Mouse (Mus musculus) neural tube, embryonic 12.5 days (tissue): ENCODE measurements around the gene Mydgf. TPM values are rescaled to one million over a fixed set of nuclear protein-coding genes. Genes with fewer than 3 reads are reported as not detected.
A peak's percentile ranks its signal among the peaks of the same experiment; 100 is the strongest.

ENCODE experiments used
- ATAC-seq: fragments of 200-750 bp; cut with Nextera tagmentation; 2 replicates; pipeline ENCODE4 v1.8.0; 2017; ENCODE audit warnings: low read depth, mild to moderate bottlenecking, moderate TSS enrichment, moderate library complexity; ENCODE audit not compliant: low FRiP score
- H3K27ac ChIP-seq: fragments of 300-500 bp; sonication (generic); 2 replicates; pipeline ENCODE4 v1.5.1; 2016
- H3K27me3 ChIP-seq: fragments of 300-500 bp; sonication (generic); replicated peaks from 2 replicates; pipeline ENCODE4 v1.6.1; 2016; ENCODE audit warnings: mild to moderate bottlenecking
- H3K36me3 ChIP-seq: fragments of 300-500 bp; sonication (generic); 2 replicates; pipeline ENCODE4 v1.6.1; 2016; ENCODE audit warnings: mild to moderate bottlenecking
- H3K4me1 ChIP-seq: fragments of 300-500 bp; sonication (generic); 2 replicates; pipeline ENCODE4 v1.6.1; 2016
- H3K4me2 ChIP-seq: fragments of 300-500 bp; sonication (generic); replicated peaks from 2 replicates; pipeline ENCODE4 v1.6.1; 2016; ENCODE audit warnings: mild to moderate bottlenecking
- H3K4me3 ChIP-seq: fragments of 300-500 bp; sonication (generic); 2 replicates; pipeline ENCODE4 v1.5.1; 2016
- H3K9ac ChIP-seq: fragments of 300-500 bp; sonication (generic); 2 replicates; pipeline ENCODE4 v1.6.1; 2016; ENCODE audit warnings: mild to moderate bottlenecking
- H3K9me3 ChIP-seq: fragments of 300-500 bp; sonication (generic); 2 replicates; pipeline ENCODE4 v1.6.1; 2016; ENCODE audit warnings: mild to moderate bottlenecking
- WGBS: fragments of 180-500 bp; shearing (Covaris S2); methylation state at CpG from one replicate; pipeline ENCODE4 v1.1.7; 2016; 5-methylcytosine and 5-hydroxymethylcytosine counted together
- polyA plus RNA-seq: library from polyadenylated mRNA; unstranded; fragments of >200 nt; fragmentation: Nextera tagmentation; extraction: Ambion mirVana; gene quantifications from 2 replicates; pipeline ENCODE4 v1.2.1, GENCODE M21; 2016

Gene Mydgf
- polyA plus RNA-seq, result 65.5 and 65.9 TPM in 2 replicates

GRCm38 (mm10) chr17:56183658-56184103 lies at the start of gene Mydgf:
Mydgf (minus strand) TSS chr17:56183920.
- Histone ChIP-seq H3K9ac (peak within 1 kb of the TSS; percentile 71), H3K4me1 (peaks cover 30% of the 10 kb centered on the region), H3K36me3 (peaks cover 55% of the 10 kb centered on the region), H3K4me3 (peak within 1 kb of the TSS; percentile 71), H3K4me2 (peak within 1 kb of the TSS; percentile 92), H3K27me3 (no peaks in the 10 kb centered on the region), H3K27ac (no peak within 1 kb of the TSS), H3K9me3 (no peaks in the 10 kb centered on the region)
- peak; percentile 88 for ATAC-seq
- under 1% methylated on average over 47 of the region's 47 CpGs for WGBS

GRCm38 (mm10) chr17:56233389-56233788 lies 49.7 kb upstream of the Mydgf start:
- H3K36me3 ChIP-seq, result no peaks in the 10 kb centered on the region
- no peaks in the 10 kb centered on the region for H3K9me3 ChIP-seq
- H3K9ac ChIP-seq, result no peak overlapping the region
- peak; percentile 37; the same call in 1 of the 2 replicates for ATAC-seq
- peak overlapping the region; percentile 13; the same call in 1 of the 2 replicates for H3K4me3 ChIP-seq
- 52% methylated on average over 8 of the region's 8 CpGs for WGBS
- peak overlapping the region; percentile 53 for H3K4me2 ChIP-seq
- no peaks in the 10 kb centered on the region for H3K27me3 ChIP-seq
- H3K27ac ChIP-seq, result no peak overlapping the region
- peaks cover 10% of the 10 kb centered on the region for H3K4me1 ChIP-seq

DNA sequence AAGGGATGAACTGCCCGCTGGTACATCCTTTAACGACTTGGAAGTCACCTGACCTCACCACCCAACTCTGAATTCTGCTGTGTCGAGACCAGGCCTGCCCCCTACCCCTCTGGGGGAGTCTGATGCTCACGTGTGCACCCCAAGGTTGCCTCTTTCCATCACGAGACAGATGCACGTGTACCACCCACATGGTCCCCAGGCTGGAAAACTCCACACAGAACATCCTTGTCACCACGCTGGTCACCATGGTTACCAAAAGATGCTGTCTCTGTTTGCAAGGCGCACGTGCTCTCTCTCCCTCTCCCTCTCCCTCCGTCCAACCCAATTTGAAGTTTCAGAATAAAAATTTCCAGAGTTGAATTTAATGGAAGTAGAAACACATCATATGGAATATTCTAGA lies 46.2 kb upstream of the Mydgf start:
- Histone ChIP-seq H3K27ac (no peak overlapping the region), H3K27me3 (no peaks in the 10 kb centered on the region; the same call in 1 of the 2 replicates), H3K4me3 (no peak overlapping the region), H3K9me3 (no peaks in the 10 kb centered on the region), H3K4me1 (peaks cover 10% of the 10 kb centered on the region), H3K9ac (no peak overlapping the region), H3K4me2 (no peak overlapping the region), H3K36me3 (no peaks in the 10 kb centered on the region)
- ATAC-seq, result no peak
- WGBS, result 66% methylated on average over 10 of the region's 10 CpGs

DNA sequence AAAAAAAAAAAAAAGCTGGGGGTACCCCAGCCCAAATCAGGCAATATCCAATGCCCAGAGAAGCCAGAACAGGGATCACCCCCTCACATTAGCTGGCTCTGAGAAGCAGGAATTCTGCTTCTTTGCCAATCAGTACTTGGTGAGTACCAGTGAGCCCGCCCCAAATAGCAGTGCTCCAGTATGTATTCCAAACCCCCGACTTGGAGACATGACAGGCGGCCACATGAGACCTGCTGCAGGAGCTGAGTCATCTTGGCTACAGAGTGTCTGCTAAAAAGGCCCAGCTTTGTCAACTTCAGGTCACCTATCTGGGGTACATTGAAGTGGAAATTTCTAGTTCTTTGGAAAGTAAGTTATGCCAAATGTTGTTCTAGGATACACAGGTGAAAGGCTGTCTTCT lies 42.8 kb upstream of the Mydgf start:
- Histone ChIP-seq H3K4me1 (no peaks in the 10 kb centered on the region), H3K27ac (no peak overlapping the region), H3K36me3 (no peaks in the 10 kb centered on the region), H3K27me3 (no peaks in the 10 kb centered on the region; the same call in none of the 2 replicates), H3K4me2 (no peak overlapping the region), H3K9ac (no peak overlapping the region), H3K9me3 (no peaks in the 10 kb centered on the region), H3K4me3 (no peak overlapping the region)
- ATAC-seq, result no peak
- 82% methylated on average over 3 of the region's 3 CpGs for WGBS

- no peak overlapping the region for H3K4me3 ChIP-seq
- 32% methylated on average over 1 of the region's 1 CpGs for WGBS
- no peak for ATAC-seq
Measured at GRCm38 (mm10) chr17:56224916-56225315, 41.2 kb upstream of the Mydgf start.

DNA sequence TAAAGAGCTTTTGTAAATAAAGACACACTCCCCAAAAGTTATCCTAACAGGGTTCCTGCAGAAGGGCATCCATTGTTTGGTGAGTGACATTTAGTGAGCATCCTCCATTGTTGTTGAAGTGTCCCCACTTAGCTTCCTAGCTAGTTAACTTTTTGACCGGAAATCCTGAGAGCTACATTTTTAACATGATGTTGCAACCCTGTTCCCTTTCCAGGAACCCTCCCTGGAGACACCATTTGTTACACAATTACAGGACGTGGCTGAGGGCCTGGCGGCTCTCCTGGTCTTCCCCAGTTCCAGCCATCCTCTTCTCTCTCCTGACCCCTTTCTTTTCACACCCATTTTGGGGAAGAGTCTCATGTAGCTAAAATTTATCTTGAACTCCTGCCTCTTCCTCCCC lies 36.1 kb upstream of the Mydgf start:
- peaks cover 13% of the 10 kb centered on the region for H3K36me3 ChIP-seq
- H3K9me3 ChIP-seq, result no peaks in the 10 kb centered on the region
- no peak for ATAC-seq
- H3K4me1 ChIP-seq, result peaks cover 23% of the 10 kb centered on the region
- no peak overlapping the region for H3K4me3 ChIP-seq
- 61% methylated on average over 3 of the region's 3 CpGs for WGBS
- H3K27ac ChIP-seq, result no peak overlapping the region
- peak overlapping the region; percentile 91; the same call in 1 of the 2 replicates for H3K4me2 ChIP-seq
- H3K9ac ChIP-seq, result no peak overlapping the region
- no peaks in the 10 kb centered on the region; the same call in 1 of the 2 replicates for H3K27me3 ChIP-seq

More at GRCm38 (mm10) chr17:56224916-56225315, 41.2 kb upstream of the Mydgf start:
- Histone ChIP-seq H3K9me3 (no peaks in the 10 kb centered on the region), H3K4me1 (no peaks in the 10 kb centered on the region), H3K36me3 (no peaks in the 10 kb centered on the region), H3K27me3 (no peaks in the 10 kb centered on the region; the same call in none of the 2 replicates), H3K4me2 (no peak overlapping the region), H3K27ac (no peak overlapping the region), H3K9ac (no peak overlapping the region)

- peak overlapping the region; percentile 65; the same call in 1 of the 2 replicates for H3K27ac ChIP-seq
- no peaks in the 10 kb centered on the region for H3K9me3 ChIP-seq
- WGBS, result 44% methylated on average over 12 of the region's 12 CpGs
- no peak; the same call in 1 of the 2 replicates for ATAC-seq
- H3K4me1 ChIP-seq, result peaks cover 23% of the 10 kb centered on the region
- H3K4me2 ChIP-seq, result peak overlapping the region; percentile 91
- no peaks in the 10 kb centered on the region; the same call in 1 of the 2 replicates for H3K27me3 ChIP-seq
- peaks cover 18% of the 10 kb centered on the region for H3K36me3 ChIP-seq
- H3K4me3 ChIP-seq, result peak overlapping the region; percentile 94
- H3K9ac ChIP-seq, result peak overlapping the region; percentile 90
Measured at GRCm38 (mm10) chr17:56219251-56219650, 35.5 kb upstream of the Mydgf start.

GRCm38 (mm10) chr17:56218377-56219191 lies 34.9 kb upstream of the Mydgf start, which contains the start of gene Dpp9:
Dpp9 (minus strand) TSS chr17:56218905.
- Histone ChIP-seq H3K4me2 (peak within 1 kb of the TSS; percentile 91), H3K9ac (peak within 1 kb of the TSS; percentile 90), H3K4me1 (peaks cover 23% of the 10 kb centered on the region), H3K27me3 (no peaks in the 10 kb centered on the region; the same call in 1 of the 2 replicates), H3K4me3 (peak within 1 kb of the TSS; percentile 94), H3K36me3 (peaks cover 19% of the 10 kb centered on the region), H3K9me3 (no peaks in the 10 kb centered on the region), H3K27ac (peak within 1 kb of the TSS; percentile 65; the same call in 1 of the 2 replicates)
- peak; percentile 99 for ATAC-seq
- WGBS, result 1% methylated on average over 73 of the region's 78 CpGs

- Histone ChIP-seq H3K9ac (peak overlapping the region; percentile 90), H3K4me2 (peak overlapping the region; percentile 91), H3K9me3 (no peaks in the 10 kb centered on the region), H3K36me3 (peaks cover 19% of the 10 kb centered on the region), H3K27me3 (no peaks in the 10 kb centered on the region; the same call in 1 of the 2 replicates), H3K27ac (no peak overlapping the region), H3K4me1 (peaks cover 27% of the 10 kb centered on the region), H3K4me3 (peak overlapping the region; percentile 94)
- no peak for ATAC-seq
- 68% methylated on average over 13 of the region's 13 CpGs for WGBS
Measured at GRCm38 (mm10) chr17:56217670-56218069, 34.0 kb upstream of the Mydgf start.

GRCm38 (mm10) chr17:56214229-56214628 lies 30.5 kb upstream of the Mydgf start:
- WGBS, result 85% methylated on average over 1 of the region's 1 CpGs
- Histone ChIP-seq H3K9ac (no peak overlapping the region), H3K27me3 (no peaks in the 10 kb centered on the region), H3K4me1 (peaks cover 27% of the 10 kb centered on the region), H3K27ac (no peak overlapping the region), H3K9me3 (no peaks in the 10 kb centered on the region), H3K36me3 (peaks cover 47% of the 10 kb centered on the region), H3K4me2 (no peak overlapping the region), H3K4me3 (no peak overlapping the region)
- ATAC-seq, result no peak

DNA sequence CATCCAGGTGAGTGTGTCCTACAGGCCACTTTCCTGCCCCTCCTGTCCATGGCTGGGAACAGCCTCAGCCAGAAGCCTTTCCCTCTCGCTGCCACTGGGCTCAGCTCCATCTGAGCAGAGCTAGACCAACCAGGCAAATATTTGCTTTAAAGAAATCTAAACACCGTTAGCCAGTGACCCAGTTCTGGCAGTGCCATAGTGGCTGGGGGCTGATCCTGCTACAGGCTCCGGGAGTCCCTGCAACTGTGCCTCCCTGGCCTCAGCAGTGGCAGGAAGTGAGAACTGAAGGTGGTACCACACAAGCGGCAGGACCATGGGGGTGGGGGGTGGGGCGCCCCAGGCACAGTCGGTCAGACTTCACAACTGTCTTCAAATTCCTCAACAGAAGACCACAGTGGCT lies 29.0 kb upstream of the Mydgf start:
- Histone ChIP-seq H3K9me3 (no peaks in the 10 kb centered on the region), H3K4me1 (peaks cover 23% of the 10 kb centered on the region), H3K4me3 (no peak overlapping the region), H3K27ac (no peak overlapping the region), H3K36me3 (peaks cover 63% of the 10 kb centered on the region), H3K9ac (no peak overlapping the region), H3K27me3 (no peaks in the 10 kb centered on the region), H3K4me2 (no peak overlapping the region)
- no peak for ATAC-seq
- WGBS, result 78% methylated on average over 6 of the region's 6 CpGs

DNA sequence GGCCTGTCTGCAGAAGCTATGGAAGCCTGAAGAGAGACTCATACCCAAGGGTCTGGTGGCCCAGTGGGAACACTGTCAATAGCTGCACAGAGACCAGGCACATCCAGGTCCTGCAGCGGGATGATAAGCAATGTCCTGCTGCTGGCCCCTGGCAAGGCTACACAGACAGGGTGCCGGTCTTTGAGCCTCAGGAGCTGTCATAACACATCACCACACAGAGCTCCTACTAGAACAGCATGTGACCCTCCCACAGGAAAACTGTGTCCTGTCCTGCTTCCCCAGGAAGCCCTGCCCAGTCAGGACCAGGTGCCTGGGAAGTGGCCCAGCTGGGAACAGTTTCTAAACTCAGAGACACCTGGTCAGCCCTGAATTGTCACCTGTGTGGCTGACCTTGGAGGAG lies 27.4 kb upstream of the Mydgf start:
- Histone ChIP-seq H3K4me3 (no peak overlapping the region), H3K36me3 (peaks cover 75% of the 10 kb centered on the region), H3K9me3 (no peaks in the 10 kb centered on the region), H3K4me1 (peaks cover 7% of the 10 kb centered on the region; the same call in 1 of the 2 replicates), H3K9ac (no peak overlapping the region), H3K27ac (no peak overlapping the region), H3K27me3 (no peaks in the 10 kb centered on the region), H3K4me2 (no peak overlapping the region)
- no peak for ATAC-seq
- 94% methylated on average over 2 of the region's 2 CpGs for WGBS
